Mouse (Mus musculus): ENCODE measurements around the gene Olfr97. TPM values are rescaled to one million over a fixed set of nuclear protein-coding genes. Genes with fewer than 3 reads are reported as not detected.
A peak's percentile ranks its signal among the peaks of the same experiment; 100 is the strongest.
"Not testable (repeated sequence)": the region's sequence is repeated elsewhere in the genome, so short reads cannot be mapped to it uniquely, and the experiment has no call there.

The Olfr97 gene
- total RNA-seq (2021), result not detected
- long read RNA-seq, result 0 reads

DNA sequence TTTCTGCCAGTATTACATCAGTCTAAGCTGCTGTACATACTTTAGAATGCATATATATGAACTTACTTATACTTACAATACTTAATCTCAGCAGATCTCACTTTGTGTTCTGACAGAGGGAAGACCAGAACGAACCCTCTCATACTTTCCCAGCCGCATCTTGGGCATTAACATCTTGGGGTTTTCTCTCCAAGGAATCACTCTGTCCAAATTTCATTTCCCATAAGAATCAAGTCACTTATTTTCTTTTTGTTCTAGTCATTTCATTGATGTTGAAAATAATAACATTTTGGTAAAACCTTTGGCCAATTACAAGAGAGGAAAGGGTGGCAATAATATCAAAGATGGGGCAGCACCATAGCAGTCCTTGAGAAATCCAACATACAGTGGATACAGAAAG is at the start of gene Olfr97:
Olfr97 (minus strand) TSS at position 101 of the 400 bp plus-strand sequence.
- not testable (repeated sequence) for DNase-seq (ENCODE audit: low spot score in 2 of 2)

GRCm38 (mm10) chr17:37283360-37283759 is 46.2 kb upstream of the Olfr97 start, which contains the start of gene Olfr99:
Gene Olfr99 (minus strand): TSS chr17:37283460.
- DNase-seq (ENCODE audit: low spot score in 2 of 2), result no peak

DNA sequence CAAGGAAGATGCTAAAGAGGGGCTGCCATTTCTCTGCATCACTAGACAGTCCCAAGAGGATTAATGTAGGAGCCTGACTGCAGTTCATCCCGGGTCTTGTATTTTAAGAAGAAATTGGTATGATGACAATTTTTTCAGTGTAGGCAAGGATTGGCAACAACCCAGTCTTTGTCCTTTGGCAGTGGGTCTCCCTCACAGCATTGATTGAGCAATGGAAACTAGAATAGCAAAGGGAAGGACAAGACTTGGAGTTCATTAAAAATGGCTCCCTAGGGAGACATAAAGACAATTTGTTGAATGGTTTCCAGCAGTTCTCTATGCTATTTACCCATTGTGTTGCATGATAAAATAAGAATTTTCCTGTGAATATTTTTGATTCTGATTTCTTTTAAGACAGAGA is 43.2 kb upstream of the Olfr97 start:
- no peak for DNase-seq (ENCODE audit: low spot score in 2 of 2)

DNA sequence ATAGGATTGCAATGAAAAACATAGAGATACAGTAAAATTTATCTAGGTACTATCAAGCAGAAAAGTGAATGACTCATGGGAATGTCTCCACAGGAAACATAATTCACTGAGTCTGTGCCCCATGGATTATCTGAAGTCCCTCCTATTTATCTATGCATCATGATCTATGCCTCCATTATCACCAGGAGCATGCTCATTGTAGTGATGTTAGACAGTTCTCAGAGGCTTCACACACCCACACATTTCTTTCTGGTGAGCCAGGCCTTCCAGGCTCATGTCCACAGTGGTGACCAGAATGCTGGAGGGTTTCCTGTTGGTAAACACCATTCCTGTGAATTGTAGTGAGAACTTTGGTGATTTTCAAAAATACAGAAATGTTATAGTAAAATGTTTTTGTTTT is 39.4 kb upstream of the Olfr97 start:
- DNase-seq (ENCODE audit: low spot score in 2 of 2), result no peak

DNA sequence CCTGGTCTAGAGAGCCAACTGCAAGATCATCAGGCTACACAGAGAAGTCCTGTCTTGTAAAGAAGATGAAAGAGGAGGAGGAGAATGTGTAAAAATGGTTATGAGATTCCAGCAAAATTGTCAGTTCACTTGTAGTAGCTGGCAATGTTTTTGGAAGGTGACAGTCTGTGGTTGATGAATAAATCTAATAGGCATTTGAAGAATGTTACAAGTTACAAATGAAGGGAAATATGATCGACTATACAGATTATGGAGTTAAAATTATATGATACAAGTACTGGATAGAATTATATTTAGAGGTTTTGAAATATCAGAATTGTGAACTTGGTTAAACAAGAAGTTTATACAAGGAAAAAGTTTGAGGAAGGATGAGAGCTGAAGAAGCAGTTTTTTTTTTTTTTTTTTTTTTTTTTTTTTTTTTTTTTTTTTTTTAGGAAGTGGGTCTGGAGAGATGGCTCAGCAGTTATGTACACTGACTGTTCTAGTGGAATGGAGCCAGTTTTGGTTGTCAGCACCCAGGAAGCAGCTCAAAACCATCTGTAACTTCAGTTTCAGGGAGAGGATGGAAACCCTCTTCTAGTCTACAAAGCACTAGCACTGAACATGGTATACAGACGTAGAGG is 38.6 kb upstream of the Olfr97 start:
- DNase-seq (ENCODE audit: low spot score in 2 of 2), result no peak

DNA sequence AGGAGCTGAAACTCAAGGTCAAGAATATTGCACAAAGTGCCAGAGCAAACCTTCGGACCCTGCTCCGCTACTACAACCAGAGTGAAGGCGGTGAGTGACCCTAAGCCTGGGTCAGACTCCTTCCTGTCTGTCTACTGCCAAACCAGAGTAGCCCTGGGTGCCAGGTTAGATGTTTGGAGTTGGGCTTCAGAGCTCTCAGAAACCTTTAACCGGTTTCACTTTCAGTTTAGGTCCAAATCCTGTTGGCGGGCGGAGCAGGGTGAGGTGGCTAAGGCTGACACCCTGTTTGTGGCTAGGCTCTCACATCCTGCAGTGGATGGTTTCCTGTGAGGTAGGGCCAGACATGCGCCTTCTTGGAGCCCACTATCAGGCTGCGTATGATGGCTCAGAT is 33.6 kb upstream of the Olfr97 start:
- DNase-seq (ENCODE audit: low spot score in 2 of 2), result no peak

GRCm38 (mm10) chr17:37270058-37270701 is 33.0 kb upstream of the Olfr97 start, which contains the start of gene H2-M3:
Gene H2-M3 (plus strand): TSS chr17:37270220.
- peak; percentile 81 to 97 for DNase-seq (ENCODE audit: low spot score in 2 of 2)

- DNase-seq (ENCODE audit: low spot score in 2 of 2), result no peak
These were observed 26.5 kb upstream of the Olfr97 start, which contains the start of gene Olfr98 for GRCm38 (mm10) chr17:37263626-37264025. Gene Olfr98 (minus strand): TSS chr17:37263749.

- peak in 1 of 2 experiments; percentile 3 for DNase-seq (ENCODE audit: low spot score in 2 of 2)
These were observed 13.4 kb upstream of the Olfr97 start for GRCm38 (mm10) chr17:37250544-37250943.

GRCm38 (mm10) chr17:37249460-37249859 is 12.3 kb upstream of the Olfr97 start:
- no peak for DNase-seq (ENCODE audit: low spot score in 2 of 2)

- DNase-seq (ENCODE audit: low spot score in 2 of 2), result peak; percentile 1 to 67
These were observed 9.6 kb upstream of the Olfr97 start for GRCm38 (mm10) chr17:37246715-37247114.

- no peak for DNase-seq (ENCODE audit: low spot score in 2 of 2)
These were observed 5.1 kb upstream of the Olfr97 start for GRCm38 (mm10) chr17:37242198-37242597.

DNA sequence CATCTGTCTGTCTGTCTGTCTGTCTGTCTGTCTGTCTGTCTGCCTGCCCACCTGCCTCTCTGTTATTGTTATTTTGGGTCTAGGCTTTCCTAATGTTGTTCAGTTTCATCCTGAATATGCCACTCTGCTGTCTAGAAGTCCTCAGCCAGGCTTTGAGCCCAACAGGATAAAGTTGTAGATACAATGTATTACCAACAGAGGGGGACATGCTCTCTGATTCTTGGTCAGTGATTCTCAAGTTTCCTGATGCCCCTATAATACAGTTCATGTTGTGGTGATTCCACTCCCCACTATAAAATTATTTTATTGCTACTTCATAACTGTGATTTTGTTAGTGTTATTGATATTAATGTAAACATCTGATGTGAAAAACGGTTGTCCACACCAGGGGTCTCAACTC is 15.3 kb downstream of the Olfr97 start:
- DNase-seq (ENCODE audit: low spot score in 2 of 2), result no peak

DNA sequence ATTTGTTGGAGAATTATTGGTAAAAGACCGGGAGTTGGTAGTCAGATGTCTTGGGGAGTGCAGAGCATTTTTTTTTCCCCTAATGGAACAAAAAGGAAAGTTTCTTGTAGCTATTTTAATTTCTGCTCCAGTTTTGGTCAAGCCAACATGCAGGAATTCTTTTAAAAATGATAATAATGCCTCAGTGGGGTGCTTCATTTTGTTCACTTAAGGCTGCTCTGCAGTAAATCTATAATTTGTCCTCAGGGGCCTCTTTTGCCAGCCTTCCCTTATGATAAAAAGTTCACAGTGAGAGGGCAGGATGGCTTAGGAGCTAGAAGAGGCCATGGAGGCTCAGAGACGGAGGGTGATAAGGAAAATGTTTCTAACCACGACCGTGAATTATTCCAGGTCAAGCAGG is 17.3 kb downstream of the Olfr97 start, which contains the start of gene Olfr96:
Olfr96 (plus strand) TSS at position 301 of the 400 bp plus-strand sequence.
- no peak for DNase-seq (ENCODE audit: low spot score in 2 of 2)

GRCm38 (mm10) chr17:37218486-37218885 is 18.6 kb downstream of the Olfr97 start:
- no peak for DNase-seq (ENCODE audit: low spot score in 2 of 2)

DNA sequence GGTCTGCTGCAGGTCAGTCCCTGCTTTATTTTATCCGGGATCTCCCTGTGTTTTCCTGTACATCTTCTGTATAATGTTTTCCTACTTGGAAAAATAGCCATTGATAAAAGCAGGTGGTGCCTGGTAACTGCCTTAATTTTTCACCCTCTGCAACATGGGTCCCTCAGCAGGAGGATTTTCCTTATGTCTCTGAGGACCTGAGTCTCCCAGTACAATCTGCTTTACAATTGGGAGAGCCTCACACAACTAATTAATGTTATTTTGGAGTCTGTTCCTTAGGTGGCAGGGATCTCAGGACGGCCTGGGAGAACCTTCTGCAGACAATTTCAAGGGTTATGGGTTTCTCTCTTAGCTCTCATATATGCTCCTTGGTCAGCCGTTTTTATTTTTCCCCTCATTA is 24.1 kb downstream of the Olfr97 start, which contains the start of gene Olfr95:
Olfr95 (minus strand) TSS at position 101 of the 400 bp plus-strand sequence.
- no peak for DNase-seq (ENCODE audit: low spot score in 2 of 2)

GRCm38 (mm10) chr17:37210884-37211768 is 26.0 kb downstream of the Olfr97 start:
- peak in 1 of 2 experiments; percentile 9 for DNase-seq (ENCODE audit: low spot score in 2 of 2)

- DNase-seq (ENCODE audit: low spot score in 2 of 2), result no peak
These were observed 33.3 kb downstream of the Olfr97 start for GRCm38 (mm10) chr17:37203917-37204236.

- DNase-seq (ENCODE audit: low spot score in 2 of 2), result peak; percentile 63 to 93
These were observed 33.8 kb downstream of the Olfr97 start for GRCm38 (mm10) chr17:37203206-37203916.

GRCm38 (mm10) chr17:37200894-37201293 is 36.2 kb downstream of the Olfr97 start, which contains the start of gene Olfr94:
Gene Olfr94 (minus strand): TSS chr17:37200994.
- DNase-seq (ENCODE audit: low spot score in 2 of 2), result no peak

Data from layer of hippocampus, adult 18-20 months (tissue).